Mouse (Mus musculus) frontal cortex, postnatal 14 days (tissue): ENCODE data around the gene Fgfr2.

Source experiments
- DNase-seq, 2 experiments: peaks; one replicate each; pipeline ENCODE4 v3.0.0; 2022; ENCODE audit warnings: low spot score in 2 of 2

The Fgfr2 gene

GRCm38 (mm10) chr7:132409890-132410289, 713.3 kb downstream of the Fgfr2 start:
- no peak for DNase-seq

DNA sequence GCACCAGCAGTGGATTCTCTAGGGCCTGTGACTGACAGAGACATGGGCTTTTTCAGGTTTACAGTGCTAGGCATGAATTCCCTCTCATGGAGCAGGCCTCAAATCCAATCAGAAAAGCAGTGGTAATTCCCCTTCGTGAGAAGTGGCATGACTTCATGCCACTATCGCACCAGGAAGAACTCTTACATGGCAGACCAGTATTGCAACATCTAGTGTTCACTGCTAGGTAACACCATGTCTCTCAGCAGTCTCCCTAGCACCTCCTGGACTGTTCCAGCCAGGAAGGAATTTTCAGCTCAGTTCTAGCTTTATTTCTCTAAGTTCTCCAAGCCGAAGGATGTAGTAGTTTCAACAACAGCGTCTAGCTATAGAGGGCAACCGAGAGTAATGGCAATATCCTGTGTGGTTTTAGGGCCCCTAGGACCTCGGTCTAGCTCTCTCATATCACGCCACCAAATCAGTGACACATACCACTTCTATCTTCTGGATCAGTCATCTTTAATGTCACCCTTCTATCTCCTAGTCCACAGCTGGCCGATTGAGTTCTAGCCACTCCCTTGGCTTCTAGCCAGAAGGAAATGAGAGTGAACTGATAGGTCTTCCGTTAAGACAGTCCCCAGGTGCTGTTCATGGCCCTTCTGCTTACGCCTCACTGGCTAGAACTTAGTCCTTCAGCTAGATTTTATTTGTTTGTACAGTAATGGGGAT, 720.6 kb downstream of the Fgfr2 start:
- DNase-seq = no peak

- no peak for DNase-seq
Observed at GRCm38 (mm10) chr7:132398487-132398886, 724.7 kb downstream of the Fgfr2 start.

- DNase-seq = no peak
Observed at GRCm38 (mm10) chr7:132396661-132397322, 726.4 kb downstream of the Fgfr2 start.

DNA sequence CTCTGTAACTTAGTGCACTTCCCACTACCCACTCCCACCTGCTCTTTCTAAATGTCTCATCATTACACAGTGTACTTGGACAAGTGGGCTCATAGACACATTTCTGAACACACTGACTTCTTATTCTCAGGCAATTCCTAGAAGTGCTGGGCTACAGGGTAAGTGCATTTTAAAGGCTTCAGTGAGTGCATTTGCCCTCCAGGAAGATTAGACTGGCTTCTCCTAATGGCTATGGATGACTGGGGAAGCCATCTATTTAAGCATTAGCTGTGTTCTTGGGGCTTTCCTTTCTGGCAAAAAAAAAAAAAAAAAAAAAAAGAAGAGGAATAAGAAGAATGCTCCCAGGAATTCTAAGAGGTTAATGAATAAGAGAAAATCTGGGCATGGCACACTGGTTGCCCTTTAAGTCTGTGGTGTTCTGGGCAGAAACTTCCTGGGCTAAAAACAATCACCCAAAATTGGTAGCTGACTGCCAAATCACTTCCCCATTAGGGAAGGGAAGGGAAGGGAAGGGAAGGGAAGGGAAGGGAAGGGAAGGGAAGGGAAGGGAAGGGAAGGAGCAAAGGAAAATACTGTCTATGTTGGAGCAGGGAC, 729.5 kb downstream of the Fgfr2 start:
- DNase-seq = no peak

DNA sequence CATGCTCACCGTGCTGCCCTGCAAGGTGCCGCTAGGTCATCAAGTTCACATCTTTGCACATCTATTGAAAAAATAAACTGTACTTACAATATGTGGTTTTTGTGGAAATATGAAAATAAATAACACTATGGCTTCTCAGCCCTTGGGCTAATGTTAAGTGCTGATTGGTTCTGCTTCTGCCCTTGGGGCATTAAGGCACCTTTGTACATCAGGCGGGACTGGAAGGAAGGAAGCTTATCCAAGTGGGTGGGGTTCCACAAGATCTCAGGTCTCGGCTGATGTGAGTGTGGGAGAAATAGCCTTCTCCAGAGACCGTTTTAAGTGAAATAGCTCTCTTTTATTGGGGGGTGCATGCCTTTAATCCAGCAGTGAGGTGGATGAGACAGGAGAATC, 730.1 kb downstream of the Fgfr2 start:
- no peak for DNase-seq

DNA sequence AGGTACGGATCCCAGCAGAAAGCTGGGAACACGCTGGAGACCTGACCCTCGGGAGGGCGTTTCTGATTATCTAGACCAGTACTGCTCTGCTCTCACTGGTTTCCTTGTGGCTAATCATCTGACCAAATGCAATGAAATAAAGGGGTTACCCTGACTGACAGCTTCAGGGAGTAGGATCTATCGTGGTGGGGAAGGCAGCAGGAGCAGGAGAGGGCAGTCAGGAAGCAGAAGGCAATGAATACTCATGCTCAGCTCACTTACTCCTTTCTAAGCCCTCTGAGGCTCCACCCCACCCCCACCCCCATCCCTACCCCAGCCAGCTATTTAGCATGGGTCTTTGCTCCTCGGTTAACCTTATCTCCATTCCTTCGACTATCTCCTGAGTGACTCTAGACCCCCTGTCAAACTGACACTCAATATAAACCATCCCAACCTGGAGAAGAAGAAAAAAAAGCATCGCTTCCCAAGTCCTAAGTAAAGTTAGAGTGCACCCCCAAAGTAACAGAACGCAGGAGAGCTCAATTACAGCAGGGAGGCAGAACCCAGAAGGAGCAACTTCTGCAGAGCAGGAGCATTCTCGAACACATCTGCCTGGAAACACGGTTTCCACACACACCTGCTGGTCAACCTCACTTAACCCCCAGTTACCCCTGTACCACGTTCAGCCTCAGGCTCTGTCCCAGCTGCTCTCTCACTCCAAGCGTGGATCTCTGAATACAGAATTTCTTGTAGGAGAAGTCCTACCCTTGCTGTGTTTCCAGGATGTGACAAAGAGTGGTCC, 730.7 kb downstream of the Fgfr2 start:
- DNase-seq = no peak

DNA sequence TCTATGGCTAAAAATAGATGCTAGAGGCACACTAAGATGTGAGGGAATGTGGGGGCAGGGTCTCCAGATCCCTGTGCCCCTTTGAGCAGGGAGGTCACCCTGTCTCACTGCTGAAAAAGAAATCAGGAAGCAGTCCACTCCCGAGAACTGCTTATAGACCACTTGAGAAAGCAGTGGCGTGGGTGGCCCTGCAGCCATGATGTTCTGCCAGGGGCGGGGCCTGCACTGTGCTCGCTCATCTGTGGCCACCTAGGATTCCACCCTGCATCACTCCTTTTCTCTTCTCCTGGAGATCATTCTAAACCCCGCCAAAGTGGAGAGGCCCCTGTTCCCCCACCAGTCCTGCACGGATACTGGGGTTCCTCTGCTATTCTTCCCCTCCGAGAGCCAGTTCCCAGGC, 733.7 kb downstream of the Fgfr2 start:
- no peak for DNase-seq

DNA sequence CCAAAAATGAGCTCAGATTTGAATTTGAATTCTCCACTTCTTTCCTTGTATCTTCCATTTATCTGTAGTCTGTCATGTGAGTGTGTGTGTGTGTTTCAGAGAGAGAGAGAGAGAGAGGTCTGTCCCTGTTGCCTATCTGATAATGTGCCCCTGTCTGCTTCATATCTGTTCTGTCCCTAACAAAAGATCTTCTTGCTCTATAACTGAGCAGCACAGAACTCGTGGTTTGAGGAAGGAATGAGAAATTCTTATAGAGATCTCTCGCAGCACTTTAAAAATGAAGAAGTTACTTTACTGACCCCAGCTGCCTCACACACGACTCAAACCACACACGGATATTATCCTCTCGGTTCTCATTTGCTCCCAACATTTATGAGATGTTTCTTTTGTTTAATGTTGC, 735.6 kb downstream of the Fgfr2 start:
- no peak for DNase-seq

GRCm38 (mm10) chr7:132386316-132386715, 736.8 kb downstream of the Fgfr2 start:
- DNase-seq = no peak

- no peak for DNase-seq
Observed at GRCm38 (mm10) chr7:132385456-132386130, 737.6 kb downstream of the Fgfr2 start.

DNA sequence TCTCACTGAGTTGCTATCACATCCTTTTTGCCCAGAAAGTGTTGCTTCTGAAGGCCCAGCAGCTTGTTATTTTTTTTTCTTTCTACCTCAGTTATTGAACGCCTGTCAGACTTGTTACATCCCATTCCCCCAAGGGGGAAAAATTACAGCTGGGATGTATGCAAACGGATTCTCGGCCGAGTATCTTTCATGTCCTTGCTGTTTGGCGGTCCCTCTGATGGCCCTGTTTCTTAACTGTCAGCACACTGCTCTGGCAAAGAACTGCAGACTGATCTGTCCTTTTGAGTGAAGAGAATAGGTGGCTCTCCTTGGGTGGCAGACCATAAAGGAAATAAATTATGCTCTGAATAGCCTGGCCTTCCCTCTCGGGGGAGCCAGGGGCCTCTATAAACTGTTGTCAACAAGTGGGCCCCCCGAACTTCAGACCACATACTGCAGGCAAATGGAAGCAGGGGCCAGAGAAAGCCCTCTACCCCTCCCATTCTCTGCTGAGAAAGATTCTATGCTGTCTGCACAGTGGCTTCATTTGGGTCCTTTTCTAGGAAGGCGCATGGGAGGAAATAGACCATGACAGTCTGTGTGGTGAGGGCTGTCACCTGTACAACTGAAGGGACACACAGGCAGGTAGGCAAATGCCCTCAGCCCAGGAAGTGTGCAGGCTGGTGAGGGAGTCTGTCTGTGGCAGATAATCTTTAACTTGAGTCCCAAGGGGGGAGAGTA, 738.3 kb downstream of the Fgfr2 start:
- DNase-seq = no peak

GRCm38 (mm10) chr7:132380634-132381336, 742.4 kb downstream of the Fgfr2 start:
- DNase-seq = no peak

GRCm38 (mm10) chr7:132377913-132378312, 745.2 kb downstream of the Fgfr2 start:
- no peak for DNase-seq

DNA sequence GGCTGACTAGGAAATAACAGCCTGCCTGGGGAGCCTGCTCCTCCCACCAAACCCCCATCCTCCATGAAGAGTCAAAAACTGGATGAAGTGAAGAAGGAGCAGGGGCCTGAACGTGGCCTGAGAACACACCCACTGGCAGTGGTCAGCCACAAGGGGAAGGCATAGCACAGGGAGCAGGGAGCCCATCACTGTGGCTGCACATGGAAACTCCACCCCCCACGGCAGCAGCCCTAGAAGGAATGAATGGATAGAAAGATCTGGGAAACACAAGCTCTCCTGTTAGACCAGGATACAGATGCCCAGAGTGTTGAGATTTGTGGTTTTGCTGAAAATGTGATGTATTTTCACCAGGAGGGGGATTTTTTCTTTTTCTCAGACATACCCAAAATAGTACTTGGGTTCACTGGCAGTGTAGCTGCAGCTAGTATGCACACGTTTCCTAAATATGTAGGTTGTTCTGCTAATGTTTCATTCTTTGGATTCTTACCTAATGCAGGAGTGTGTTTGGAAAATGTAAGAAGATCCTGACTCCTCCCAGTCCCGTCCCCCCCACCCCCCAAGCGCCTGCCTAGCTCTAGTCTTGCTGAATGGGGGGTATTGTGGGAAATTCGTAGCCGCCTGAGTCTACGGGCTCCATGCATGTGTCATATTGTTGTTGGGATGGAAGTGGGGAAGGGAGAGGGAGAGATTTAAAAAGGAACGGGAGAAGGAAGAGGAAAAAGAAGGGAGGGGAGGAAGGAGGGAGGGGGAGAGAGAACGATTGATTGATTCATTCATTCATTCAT, 749.4 kb downstream of the Fgfr2 start:
- DNase-seq = peak; percentile 26 to 43

- no peak for DNase-seq
Observed at GRCm38 (mm10) chr7:132372752-132373513, 750.2 kb downstream of the Fgfr2 start.

- DNase-seq = no peak
Observed at GRCm38 (mm10) chr7:132371832-132372231, 751.3 kb downstream of the Fgfr2 start.

DNA sequence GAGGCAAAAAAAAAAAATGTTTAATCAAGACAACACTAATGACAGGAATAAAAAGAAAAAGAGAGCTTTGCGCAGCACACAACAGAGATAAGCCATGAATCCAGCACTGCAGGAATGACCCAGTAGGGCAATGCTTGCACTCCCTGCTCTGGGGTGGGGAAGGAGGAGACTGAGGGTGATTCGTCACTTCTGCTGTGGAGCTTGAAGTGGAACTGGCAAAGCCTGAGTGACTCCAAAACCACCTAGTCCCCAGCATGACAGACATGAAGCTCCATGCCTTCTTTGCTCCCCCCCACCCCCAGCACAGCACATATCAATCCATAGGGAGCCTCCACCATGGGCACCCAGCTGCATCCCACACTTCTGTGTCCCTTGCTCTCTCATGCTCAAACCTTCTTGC, 753.4 kb downstream of the Fgfr2 start:
- no peak for DNase-seq

DNA sequence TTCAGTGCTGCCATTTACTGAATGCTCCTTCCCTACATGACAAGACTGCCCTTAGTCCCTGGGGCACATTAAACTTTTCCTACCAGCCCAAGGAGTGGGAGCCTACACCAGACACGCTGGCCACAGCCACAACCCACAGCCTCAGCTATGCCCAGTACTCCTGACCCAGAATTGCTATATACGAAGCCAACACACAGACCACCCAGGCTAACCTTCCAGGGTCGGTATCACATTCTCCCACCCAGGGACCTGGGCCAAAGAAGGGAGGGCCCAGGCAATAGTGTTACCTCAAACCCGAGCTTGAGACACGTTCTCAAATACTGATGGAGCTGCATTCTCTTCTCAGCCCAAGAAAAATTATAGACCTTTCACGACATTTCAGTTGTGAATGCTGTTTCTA, 754.3 kb downstream of the Fgfr2 start:
- no peak for DNase-seq
